Mouse (Mus musculus): ENCODE measurements around the gene Tnip1. TPM values are rescaled to one million over a fixed set of nuclear protein-coding genes. Genes with fewer than 3 reads are reported as not detected.
"Not testable (repeated sequence)": the region's sequence is repeated elsewhere in the genome, so short reads cannot be mapped to it uniquely, and the experiment has no call there.

Tnip1 gene
- total RNA-seq, 2 experiments from 2014 or later: 44.4 to 51.3 TPM

GRCm38 (mm10) chr11:54912503-54913316 is 50.0 kb downstream of the Tnip1 start:
- DNase-seq (ENCODE audit: low spot score in 2 of 2): no peak

DNA sequence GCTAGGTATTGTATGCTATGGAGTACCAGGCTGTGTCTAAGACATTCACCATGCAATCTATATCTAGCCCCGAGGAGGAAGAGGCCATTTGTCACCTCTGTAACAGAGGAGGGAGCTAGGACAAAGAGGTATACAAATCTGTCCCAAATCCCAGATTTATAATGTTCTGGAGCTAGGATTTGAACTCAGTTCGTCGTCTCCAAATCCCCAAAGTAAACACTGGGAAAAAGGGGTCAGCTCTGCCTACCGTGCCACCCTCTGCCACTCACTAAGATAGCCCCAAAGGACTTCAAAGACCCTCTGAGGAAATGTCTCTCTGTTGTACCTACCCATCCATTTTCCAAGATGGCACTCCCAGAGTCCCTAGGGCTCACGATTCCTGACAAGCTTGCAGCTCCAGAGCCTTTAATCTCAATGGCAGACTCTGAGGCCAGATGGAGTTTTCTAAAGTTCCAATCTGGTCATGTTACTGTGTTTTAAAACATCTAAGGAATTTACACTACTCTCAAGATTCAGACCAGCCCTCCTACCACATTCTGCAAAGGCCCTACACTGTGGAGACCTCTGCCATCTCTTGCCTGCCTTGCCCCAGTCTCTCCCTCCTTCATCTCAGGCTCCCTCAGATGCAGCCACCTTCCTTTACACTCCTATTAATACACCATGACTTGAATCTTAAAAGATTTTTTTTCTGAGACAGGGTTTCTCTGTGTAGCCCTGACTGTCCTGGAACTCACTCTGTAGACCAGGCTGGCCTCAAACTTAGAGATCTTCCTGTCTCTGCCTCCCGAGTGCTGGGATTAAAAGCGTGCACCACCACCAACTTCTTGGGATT is 50.8 kb downstream of the Tnip1 start:
- no peak for DNase-seq (ENCODE audit: low spot score in 2 of 2)

- DNase-seq (ENCODE audit: low spot score in 2 of 2): no peak
Measured at GRCm38 (mm10) chr11:54911201-54911600, 51.5 kb downstream of the Tnip1 start.

DNA sequence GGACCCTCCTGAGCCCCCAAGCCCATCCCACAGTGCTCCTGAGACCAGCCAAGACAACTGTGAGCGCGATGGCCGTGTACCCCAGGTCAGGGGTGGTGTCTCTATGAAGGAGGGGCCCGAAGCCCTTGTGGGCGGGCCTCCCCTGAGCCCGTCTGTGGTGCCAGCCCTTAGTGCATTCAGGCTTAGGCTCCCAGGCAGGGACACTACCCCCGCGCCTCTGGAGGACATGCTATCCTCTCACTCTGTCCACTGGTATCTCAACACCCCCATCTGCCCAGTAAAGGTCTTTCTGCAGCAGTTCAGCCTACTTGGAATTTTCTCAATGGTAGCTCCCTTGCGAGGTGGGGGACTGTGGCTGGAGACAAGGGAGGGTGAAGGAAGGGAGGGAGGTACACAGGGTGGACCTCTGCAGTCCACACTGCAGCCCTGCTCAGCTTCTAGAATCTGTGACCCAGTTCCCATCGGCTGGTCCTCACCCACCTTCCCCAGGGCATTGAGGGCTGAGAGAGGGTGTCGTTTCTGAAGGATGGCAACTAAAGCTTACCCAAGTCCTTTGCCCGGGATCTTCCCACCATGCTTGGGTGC is 52.5 kb downstream of the Tnip1 start:
- DNase-seq (ENCODE audit: low spot score in 2 of 2): no peak

DNA sequence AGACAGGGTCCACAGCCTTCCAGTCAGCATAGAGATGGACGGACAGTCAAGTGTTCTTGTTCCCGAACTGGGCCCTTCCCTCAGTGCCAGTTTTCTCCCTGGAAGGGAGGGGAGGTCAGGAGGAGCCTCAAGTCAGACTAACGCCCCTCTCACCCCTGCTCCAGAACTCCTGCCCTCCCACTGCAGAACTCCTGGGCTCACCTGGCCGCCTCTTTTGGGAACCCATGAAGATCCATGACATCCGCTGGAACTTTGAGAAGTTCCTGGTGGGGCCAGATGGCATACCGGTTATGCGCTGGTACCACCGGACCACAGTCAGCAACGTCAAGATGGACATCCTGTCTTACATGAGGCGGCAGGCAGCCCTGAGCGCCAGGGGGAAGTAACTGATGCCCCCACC is 53.4 kb downstream of the Tnip1 start:
- no peak for DNase-seq (ENCODE audit: low spot score in 2 of 2)

GRCm38 (mm10) chr11:54907259-54907658 is 55.5 kb downstream of the Tnip1 start:
- no peak for DNase-seq (ENCODE audit: low spot score in 2 of 2)

GRCm38 (mm10) chr11:54906466-54906865 is 56.3 kb downstream of the Tnip1 start:
- no peak for DNase-seq (ENCODE audit: low spot score in 2 of 2)

- DNase-seq (ENCODE audit: low spot score in 2 of 2): no peak
Measured at GRCm38 (mm10) chr11:54905931-54906330, 56.8 kb downstream of the Tnip1 start.

DNA sequence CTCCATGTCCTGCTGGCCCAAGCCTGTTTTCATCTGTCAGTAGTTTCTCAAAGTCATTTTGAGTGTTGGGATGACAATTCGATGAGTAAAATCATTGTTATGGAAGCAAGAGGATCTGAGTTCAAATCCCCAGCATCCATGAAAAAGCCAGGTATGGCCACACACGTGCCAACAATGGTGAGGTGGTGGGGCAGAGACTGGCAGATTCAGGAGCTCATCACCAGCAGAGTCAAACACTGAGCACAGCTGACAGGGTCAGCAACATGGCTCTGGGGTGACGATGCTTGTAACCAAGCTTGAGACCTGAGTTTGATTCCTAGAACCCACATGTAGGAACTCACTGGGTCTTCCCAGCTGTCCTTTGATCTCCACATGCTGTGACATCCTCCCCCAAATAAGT is 57.6 kb downstream of the Tnip1 start:
- DNase-seq (ENCODE audit: low spot score in 2 of 2): no peak

- no peak for DNase-seq (ENCODE audit: low spot score in 2 of 2)
Measured at GRCm38 (mm10) chr11:54903940-54904706, 58.6 kb downstream of the Tnip1 start.

- no peak for DNase-seq (ENCODE audit: low spot score in 2 of 2)
Measured at GRCm38 (mm10) chr11:54903339-54903738, 59.4 kb downstream of the Tnip1 start.

GRCm38 (mm10) chr11:54902333-54903323 is 60.1 kb downstream of the Tnip1 start, which contains the start of gene Gpx3:
TSS of gene Gpx3 (plus strand) at chr11:54902453.
- DNase-seq (ENCODE audit: low spot score in 2 of 2): peak; percentile 49 to 69

- no peak for DNase-seq (ENCODE audit: low spot score in 2 of 2)
Measured at GRCm38 (mm10) chr11:54899657-54900056, 63.1 kb downstream of the Tnip1 start.

DNA sequence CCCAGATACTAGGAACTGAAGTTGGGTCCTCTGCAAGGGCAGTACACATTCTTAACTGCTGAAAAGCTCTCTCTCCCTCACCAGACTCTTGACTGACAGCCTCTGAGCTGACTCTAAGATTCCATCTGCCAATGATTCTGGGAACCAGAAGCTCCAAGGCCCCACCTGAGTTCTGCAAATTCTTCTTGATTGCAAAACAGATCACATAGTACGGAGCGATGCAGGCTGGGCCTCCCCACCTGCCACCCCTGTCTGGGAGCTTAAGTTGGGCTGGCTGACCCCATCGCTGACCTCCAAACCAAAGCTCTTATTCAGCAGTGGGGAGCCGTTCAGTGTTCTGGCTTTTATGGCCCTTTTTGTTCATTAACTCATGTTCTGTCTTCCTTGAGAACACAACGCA is 65.2 kb downstream of the Tnip1 start:
- DNase-seq (ENCODE audit: low spot score in 2 of 2): no peak

DNA sequence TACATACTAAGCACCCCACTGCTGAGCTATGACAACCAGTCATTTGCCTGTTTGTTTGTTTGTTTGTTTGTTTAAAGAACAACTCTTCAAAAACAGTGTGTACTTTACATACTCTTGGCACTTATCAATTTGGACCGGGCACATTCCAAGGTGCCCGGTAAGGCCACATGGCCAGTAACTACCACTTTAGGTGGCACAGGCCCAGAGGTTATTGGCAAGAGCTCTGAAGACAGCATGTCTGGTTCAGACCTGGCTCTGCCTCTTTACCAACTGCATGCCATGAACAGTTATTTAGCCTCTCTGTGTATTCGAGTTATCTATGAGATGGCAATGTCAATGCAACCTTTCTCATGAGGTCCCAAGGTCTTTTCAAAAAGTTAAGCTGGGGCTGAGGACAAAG is 66.1 kb downstream of the Tnip1 start:
- DNase-seq (ENCODE audit: low spot score in 2 of 2): not testable (repeated sequence)

- no peak for DNase-seq (ENCODE audit: low spot score in 2 of 2)
Measured at GRCm38 (mm10) chr11:54894589-54894988, 68.1 kb downstream of the Tnip1 start.

GRCm38 (mm10) chr11:54892091-54892490 is 70.6 kb downstream of the Tnip1 start:
- DNase-seq (ENCODE audit: low spot score in 2 of 2): no peak

DNA sequence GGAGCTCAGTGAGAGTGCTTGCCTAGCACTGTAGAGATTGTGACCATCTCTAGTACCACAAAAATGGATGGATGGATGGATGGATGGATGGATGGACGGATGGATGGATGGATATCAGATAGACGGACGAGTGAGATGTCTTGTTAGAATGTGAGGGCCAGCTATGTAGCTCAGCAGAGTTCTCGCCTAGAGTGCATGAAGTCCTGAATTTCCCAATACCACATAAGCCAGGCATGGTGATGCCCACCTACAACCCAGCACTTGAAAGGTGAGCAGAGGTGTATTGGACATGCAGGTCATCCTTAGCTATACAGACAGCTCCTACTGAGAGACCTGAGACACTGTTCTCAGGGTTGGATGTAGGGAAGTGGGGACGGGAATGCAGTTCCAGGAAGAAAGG is 71.4 kb downstream of the Tnip1 start:
- DNase-seq (ENCODE audit: low spot score in 2 of 2): no peak

GRCm38 (mm10) chr11:54887927-54888326 is 74.8 kb downstream of the Tnip1 start:
- no peak for DNase-seq (ENCODE audit: low spot score in 2 of 2)

GRCm38 (mm10) chr11:54885406-54885805 is 77.3 kb downstream of the Tnip1 start:
- DNase-seq (ENCODE audit: low spot score in 2 of 2): no peak
